Mouse (Mus musculus): ENCODE results near the gene Rem2. TPM values are rescaled to one million over a fixed set of nuclear protein-coding genes. Genes with fewer than 3 reads are reported as not detected.

Gene Rem2
- 0.38 TPM for polyA plus RNA-seq (2014; fragmentation: Illumina TruSeq; extraction: RNeasy Lipid Tissue Mini Kit (QIAGEN cat#74804); ENCODE audit: low read depth, low replicate concordance)

DNA sequence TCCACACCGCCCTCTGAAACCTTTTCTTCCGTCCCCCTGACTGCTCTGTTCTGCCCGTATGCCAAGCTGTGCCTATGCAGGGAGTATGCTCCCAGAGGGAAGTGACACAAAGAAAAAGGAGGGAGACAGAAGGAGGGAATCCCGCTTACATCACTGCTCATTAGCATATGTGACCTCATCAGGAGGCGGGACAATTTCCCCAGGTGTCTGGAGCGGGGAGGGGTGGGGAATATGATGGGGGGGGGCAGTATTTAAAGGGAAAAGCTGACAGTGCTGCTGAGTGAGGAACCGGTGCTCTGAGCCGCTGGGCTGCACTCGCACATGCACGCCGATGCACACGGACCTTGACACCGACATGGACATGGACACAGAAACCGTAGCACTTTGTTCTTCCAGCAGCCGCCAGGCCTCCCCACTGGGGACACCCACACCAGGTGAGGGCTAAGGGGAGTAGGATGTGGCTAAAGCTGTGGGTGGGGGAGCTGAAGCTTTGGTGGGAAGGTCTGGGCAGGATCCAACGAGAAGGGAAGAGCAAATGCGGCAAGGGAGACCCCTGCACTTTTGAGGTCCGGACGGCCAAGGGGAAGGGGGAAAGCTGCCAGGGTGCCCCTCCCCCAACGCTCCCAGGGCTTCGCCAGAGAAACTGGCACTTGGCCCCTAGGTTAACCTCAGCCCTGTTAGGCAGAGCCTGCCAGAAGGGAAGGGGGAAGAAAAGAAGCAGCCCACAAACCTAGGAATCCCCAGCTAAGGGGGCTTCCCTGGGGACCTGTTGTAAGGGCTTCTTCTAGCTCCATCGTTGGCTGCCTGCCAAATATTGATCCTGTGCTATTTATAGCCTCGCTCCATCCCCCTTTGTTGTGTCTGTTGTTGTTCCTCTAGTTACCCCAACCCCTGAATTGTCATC lies at the start of gene Rem2:
Gene Rem2, plus strand, starts transcription at position 160 of the 904 bp plus-strand sequence.

GRCm38 (mm10) chr14:54426689-54427398 lies 49.1 kb upstream of the Rem2 start, which contains the start of gene Mrpl52:
Mrpl52 (plus strand) TSS chr14:54426909.

DNA sequence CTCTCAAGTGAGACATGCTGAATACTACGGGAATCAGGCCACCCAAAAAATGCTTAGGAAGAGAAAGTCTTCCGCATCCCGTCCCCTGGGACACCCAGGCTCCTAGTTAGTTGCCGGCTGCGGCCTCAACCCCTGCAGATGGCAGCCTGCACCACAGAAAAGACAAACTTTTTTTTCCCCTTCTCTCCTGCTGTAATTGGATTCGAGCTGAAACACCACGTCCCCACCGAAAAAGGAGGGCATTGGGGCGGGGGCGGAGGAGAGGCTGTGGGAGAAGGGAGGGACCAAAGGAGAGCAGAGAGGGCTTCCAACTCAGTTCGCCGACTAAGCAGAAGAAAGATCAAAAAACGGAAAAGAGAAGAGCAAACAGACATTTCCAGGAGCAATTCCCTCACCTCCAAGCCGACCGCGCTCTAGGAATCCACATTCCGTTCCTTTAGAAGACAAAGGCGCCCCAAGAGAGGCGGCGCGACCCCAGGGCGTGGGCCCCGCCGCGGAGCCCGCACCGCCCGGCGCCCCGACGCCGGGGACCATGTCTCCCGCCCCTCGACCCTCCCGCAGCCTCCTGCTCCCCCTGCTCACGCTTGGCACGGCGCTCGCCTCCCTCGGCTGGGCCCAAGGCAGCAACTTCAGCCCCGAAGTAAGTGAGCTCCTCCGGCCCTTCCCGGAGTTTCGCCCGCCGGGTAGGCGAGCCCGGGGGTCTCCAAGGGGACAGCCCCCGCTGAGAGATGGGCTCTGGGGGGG lies 44.4 kb upstream of the Rem2 start, which contains the start of gene Mmp14:
Gene Mmp14, plus strand, starts transcription at position 279 of the 744 bp plus-strand sequence.

GRCm38 (mm10) chr14:54463959-54464292 lies 12.0 kb upstream of the Rem2 start, which contains the start of gene Lrp10:
Lrp10 (plus strand) TSS chr14:54464137.

Other genes with a start within 250 kb of the Rem2 start
- gene Dad1, start 222.0 kb upstream of the Rem2 start, polyA plus RNA-seq (2014; fragmentation: Illumina TruSeq; extraction: RNeasy Lipid Tissue Mini Kit (QIAGEN cat#74804); ENCODE audit: low read depth, low replicate concordance): 7.5 TPM
- gene Abhd4, start 221.9 kb upstream of the Rem2 start, polyA plus RNA-seq (2014; fragmentation: Illumina TruSeq; extraction: RNeasy Lipid Tissue Mini Kit (QIAGEN cat#74804); ENCODE audit: low read depth, low replicate concordance): 13.7 TPM
- gene Olfr49, start 191.2 kb upstream of the Rem2 start, polyA plus RNA-seq (2014; fragmentation: Illumina TruSeq; extraction: RNeasy Lipid Tissue Mini Kit (QIAGEN cat#74804); ENCODE audit: low read depth, low replicate concordance): not detected
- gene Oxa1l, start 115.3 kb upstream of the Rem2 start, polyA plus RNA-seq (2014; fragmentation: Illumina TruSeq; extraction: RNeasy Lipid Tissue Mini Kit (QIAGEN cat#74804); ENCODE audit: low read depth, low replicate concordance): 15.8 TPM
- 5.1 TPM for gene Slc7a7, start 58.3 kb upstream of the Rem2 start, polyA plus RNA-seq (2014; fragmentation: Illumina TruSeq; extraction: RNeasy Lipid Tissue Mini Kit (QIAGEN cat#74804); ENCODE audit: low read depth, low replicate concordance)
- gene Mrpl52, start 49.2 kb upstream of the Rem2 start, polyA plus RNA-seq (2014; fragmentation: Illumina TruSeq; extraction: RNeasy Lipid Tissue Mini Kit (QIAGEN cat#74804); ENCODE audit: low read depth, low replicate concordance): 54.2 TPM
- gene Mmp14, start 44.5 kb upstream of the Rem2 start, polyA plus RNA-seq (2014; fragmentation: Illumina TruSeq; extraction: RNeasy Lipid Tissue Mini Kit (QIAGEN cat#74804); ENCODE audit: low read depth, low replicate concordance): 30.0 TPM
- gene Lrp10, start 12.0 kb upstream of the Rem2 start, polyA plus RNA-seq (2014; fragmentation: Illumina TruSeq; extraction: RNeasy Lipid Tissue Mini Kit (QIAGEN cat#74804); ENCODE audit: low read depth, low replicate concordance): 6.7 TPM
- gene Prmt5, start 41.4 kb downstream of the Rem2 start, polyA plus RNA-seq (2014; fragmentation: Illumina TruSeq; extraction: RNeasy Lipid Tissue Mini Kit (QIAGEN cat#74804); ENCODE audit: low read depth, low replicate concordance): 37.2 TPM
- 2.8 TPM for gene Haus4, start 78.5 kb downstream of the Rem2 start, polyA plus RNA-seq (2014; fragmentation: Illumina TruSeq; extraction: RNeasy Lipid Tissue Mini Kit (QIAGEN cat#74804); ENCODE audit: low read depth, low replicate concordance)
- 1.6 TPM for gene Ajuba, start 101.5 kb downstream of the Rem2 start, polyA plus RNA-seq (2014; fragmentation: Illumina TruSeq; extraction: RNeasy Lipid Tissue Mini Kit (QIAGEN cat#74804); ENCODE audit: low read depth, low replicate concordance)
- 2.6 TPM for gene 4931414P19Rik, start 129.9 kb downstream of the Rem2 start, polyA plus RNA-seq (2014; fragmentation: Illumina TruSeq; extraction: RNeasy Lipid Tissue Mini Kit (QIAGEN cat#74804); ENCODE audit: low read depth, low replicate concordance)
- gene Psmb5, start 141.9 kb downstream of the Rem2 start, polyA plus RNA-seq (2014; fragmentation: Illumina TruSeq; extraction: RNeasy Lipid Tissue Mini Kit (QIAGEN cat#74804); ENCODE audit: low read depth, low replicate concordance): 1.9 TPM
- not detected for gene Psmb11, start 145.3 kb downstream of the Rem2 start, polyA plus RNA-seq (2014; fragmentation: Illumina TruSeq; extraction: RNeasy Lipid Tissue Mini Kit (QIAGEN cat#74804); ENCODE audit: low read depth, low replicate concordance)
- not detected for gene Gm17606, start 164.9 kb downstream of the Rem2 start, polyA plus RNA-seq (2014; fragmentation: Illumina TruSeq; extraction: RNeasy Lipid Tissue Mini Kit (QIAGEN cat#74804); ENCODE audit: low read depth, low replicate concordance)
- 0.32 TPM for gene Cdh24, start 165.3 kb downstream of the Rem2 start, polyA plus RNA-seq (2014; fragmentation: Illumina TruSeq; extraction: RNeasy Lipid Tissue Mini Kit (QIAGEN cat#74804); ENCODE audit: low read depth, low replicate concordance)
- 22.7 TPM for gene 1700123O20Rik, start 210.1 kb downstream of the Rem2 start, polyA plus RNA-seq (2014; fragmentation: Illumina TruSeq; extraction: RNeasy Lipid Tissue Mini Kit (QIAGEN cat#74804); ENCODE audit: low read depth, low replicate concordance)
- gene Acin1, start 210.8 kb downstream of the Rem2 start, polyA plus RNA-seq (2014; fragmentation: Illumina TruSeq; extraction: RNeasy Lipid Tissue Mini Kit (QIAGEN cat#74804); ENCODE audit: low read depth, low replicate concordance): 196 TPM
- not detected for gene Gm29776, start 222.7 kb downstream of the Rem2 start, polyA plus RNA-seq (2014; fragmentation: Illumina TruSeq; extraction: RNeasy Lipid Tissue Mini Kit (QIAGEN cat#74804); ENCODE audit: low read depth, low replicate concordance)
- not detected for gene Cebpe, start 236.1 kb downstream of the Rem2 start, polyA plus RNA-seq (2014; fragmentation: Illumina TruSeq; extraction: RNeasy Lipid Tissue Mini Kit (QIAGEN cat#74804); ENCODE audit: low read depth, low replicate concordance)

Data from sigmoid colon, adult 10 weeks (tissue).